Mouse (Mus musculus) fat pad, adult 2 months (tissue): Measurements from ENCODE around the gene Wdr6.

Experiments
- DNase-seq: peaks from one replicate; pipeline ENCODE4 v3.0.0-alpha.2; 2011; ENCODE audit warnings: low read depth, low spot score; ENCODE audit errors: extremely low read depth

Gene Wdr6

GRCm38 (mm10) chr9:108525400-108525799, 53.1 kb downstream of the Wdr6 start:
- DNase-seq = no peak

GRCm38 (mm10) chr9:108523341-108523740, 55.2 kb downstream of the Wdr6 start:
- DNase-seq = no peak
